Mouse (Mus musculus): ENCODE results near the gene Gm10665.
"Not testable (repeated sequence)": the region's sequence is repeated elsewhere in the genome, so short reads cannot be mapped to it uniquely, and the experiment has no call there.

GRCm38 (mm10) chr7:22463975-22464374 lies at the start of gene Gm10665:
- not testable (repeated sequence) for TF ChIP-seq CTCF, EP300 (IDR thresholded peaks at IDR 0.05; ENCODE audit: low read depth)

All from heart, postnatal 0 days (tissue).